Mouse (Mus musculus) lung, adult 2 months (tissue): ENCODE measurements around the gene Wwc2.

Source experiments
- CTCF ChIP-seq: fragments of 200-500 bp; IDR thresholded peaks from 2 replicates; pipeline ENCODE4 v1.5.1; 2011; ENCODE audit warnings: mild to moderate bottlenecking, low read length, control low read depth; ENCODE audit not compliant: insufficient read depth
- POLR2A ChIP-seq: fragments of 200-500 bp; IDR thresholded peaks from 2 replicates; pipeline ENCODE4 v1.6.1; 2011; ENCODE audit warnings: low read depth, mild to moderate bottlenecking, control low read depth, low read length, borderline replicate concordance; ENCODE audit errors: extremely low read depth

- no peak for TF ChIP-seq CTCF
- no peak for TF ChIP-seq POLR2A
These were observed 85.5 kb downstream of the Wwc2 start for GRCm38 (mm10) chr8:47905256-47905655.
